Mouse (Mus musculus) hindbrain, embryonic 13.5 days (tissue): ENCODE results near the gene Adtrp. TPM values are rescaled to one million over a fixed set of nuclear protein-coding genes. Genes with fewer than 3 reads are reported as not detected.

ENCODE experiments used
- ATAC-seq: fragments of 200-750 bp; cut with Nextera tagmentation; 2 replicates; pipeline ENCODE4 v1.8.0; 2017; ENCODE audit warnings: moderate TSS enrichment; ENCODE audit not compliant: low FRiP score
- H3K27ac ChIP-seq: fragments of 300-500 bp; sonication (generic); 2 replicates; pipeline ENCODE4 v1.5.1; 2015; ENCODE audit warnings: inconsistent platforms, mild to moderate bottlenecking, moderate library complexity
- H3K27me3 ChIP-seq: fragments of 300-500 bp; sonication (generic); 2 replicates; pipeline ENCODE4 v1.6.1; 2015; ENCODE audit warnings: mild to moderate bottlenecking, inconsistent platforms
- H3K36me3 ChIP-seq: fragments of 300-500 bp; sonication (generic); 2 replicates; pipeline ENCODE4 v1.6.1; 2015; ENCODE audit warnings: mild to moderate bottlenecking, inconsistent platforms
- H3K4me1 ChIP-seq: fragments of 300-500 bp; sonication (generic); replicated peaks from 2 replicates; pipeline ENCODE4 v1.6.1; 2015; ENCODE audit warnings: inconsistent platforms
- H3K4me2 ChIP-seq: fragments of 300-500 bp; sonication (generic); 2 replicates; pipeline ENCODE4 v1.6.1; 2015; ENCODE audit warnings: inconsistent platforms, mild to moderate bottlenecking, moderate library complexity
- H3K4me3 ChIP-seq: fragments of 300-500 bp; sonication (generic); 2 replicates; pipeline ENCODE4 v1.5.1; 2015; ENCODE audit warnings: mild to moderate bottlenecking, inconsistent platforms
- H3K9ac ChIP-seq: fragments of 300-500 bp; sonication (generic); 2 replicates; pipeline ENCODE4 v1.6.1; 2015; ENCODE audit warnings: mild to moderate bottlenecking, inconsistent platforms
- H3K9me3 ChIP-seq: fragments of 300-500 bp; sonication (generic); 2 replicates; pipeline ENCODE4 v1.6.1; 2016; ENCODE audit warnings: inconsistent platforms
- WGBS: fragments of 180-500 bp; shearing (Covaris S2); methylation state at CpG from one replicate; pipeline ENCODE4 v1.1.7; 2015; 5-methylcytosine and 5-hydroxymethylcytosine counted together
- polyA plus RNA-seq: library from polyadenylated mRNA; unstranded; fragments of >200 nt; fragmentation: Nextera tagmentation; extraction: Ambion mirVana; gene quantifications from 2 replicates; pipeline ENCODE4 v1.2.1, GENCODE M21; 2015

Gene Adtrp
- 0.65 and 0.70 TPM in 2 replicates for polyA plus RNA-seq

DNA sequence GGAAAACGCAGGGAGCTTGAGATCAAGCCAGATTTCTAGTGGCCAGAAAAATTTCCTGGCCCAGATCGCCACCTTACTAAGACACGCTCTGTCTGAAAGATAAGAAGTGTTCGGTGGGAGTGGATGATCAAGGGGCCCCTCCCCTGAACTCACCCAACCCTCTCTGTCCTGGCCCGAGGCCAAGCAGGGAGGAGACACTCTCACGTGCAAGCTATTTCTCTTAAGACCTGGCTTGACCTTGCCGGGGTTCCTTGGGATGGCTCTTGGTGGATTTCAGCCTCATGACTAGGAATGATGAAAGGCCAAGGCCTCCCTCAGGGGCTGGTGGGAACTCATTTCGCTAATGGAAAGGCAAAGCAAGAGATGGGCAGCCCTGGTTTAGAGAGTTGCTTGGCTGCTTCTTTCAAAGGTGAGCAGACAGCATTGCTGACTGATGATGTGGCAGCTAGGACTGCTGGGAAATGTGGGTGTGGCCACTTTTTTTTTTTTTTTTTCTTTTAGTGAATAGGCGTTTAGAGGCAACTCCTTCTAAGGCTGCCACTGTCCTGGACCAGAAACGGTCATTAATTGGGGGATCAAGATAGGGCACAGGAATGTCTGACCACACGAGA is at the start of gene Adtrp:
Gene Adtrp (minus strand): TSS at position 169 of the 611 bp plus-strand sequence.
- H3K36me3 ChIP-seq: no peaks in the 10 kb centered on the region
- H3K4me2 ChIP-seq: no peak within 1 kb of the TSS
- ATAC-seq: no peak
- no peaks in the 10 kb centered on the region for H3K4me1 ChIP-seq
- no peak within 1 kb of the TSS for H3K9ac ChIP-seq
- no peak within 1 kb of the TSS for H3K4me3 ChIP-seq
- 86% methylated on average over 11 of the region's 11 CpGs for WGBS
- H3K27me3 ChIP-seq: no peaks in the 10 kb centered on the region
- H3K9me3 ChIP-seq: no peaks in the 10 kb centered on the region
- H3K27ac ChIP-seq: no peak within 1 kb of the TSS

DNA sequence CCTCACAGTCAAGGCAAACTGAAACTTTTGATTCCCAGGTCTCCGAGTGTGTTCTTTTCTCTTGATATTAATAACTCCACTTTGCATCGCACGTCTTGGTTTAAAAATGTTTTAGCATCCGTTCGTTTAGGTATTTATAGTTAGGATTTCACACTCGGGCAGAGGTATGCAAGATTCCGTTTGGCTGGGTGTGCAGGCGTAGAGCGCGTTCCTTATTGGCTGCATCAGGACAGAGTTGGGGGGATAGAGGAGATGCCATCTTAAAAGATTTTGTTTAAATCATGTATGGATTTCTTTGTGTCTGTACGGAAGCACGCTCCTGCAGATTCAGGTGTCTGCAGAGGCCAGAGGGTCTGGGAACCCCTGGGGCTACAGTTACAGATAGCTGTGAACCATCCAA is 44.5 kb upstream of the Adtrp start:
- no peak for ATAC-seq
- Histone ChIP-seq H3K27ac (no peak overlapping the region), H3K4me3 (no peak overlapping the region), H3K4me2 (no peak overlapping the region), H3K9ac (no peak overlapping the region), H3K4me1 (no peaks in the 10 kb centered on the region), H3K9me3 (no peaks in the 10 kb centered on the region), H3K27me3 (no peaks in the 10 kb centered on the region), H3K36me3 (no peaks in the 10 kb centered on the region)
- WGBS: 97% methylated on average over 12 of the region's 12 CpGs

DNA sequence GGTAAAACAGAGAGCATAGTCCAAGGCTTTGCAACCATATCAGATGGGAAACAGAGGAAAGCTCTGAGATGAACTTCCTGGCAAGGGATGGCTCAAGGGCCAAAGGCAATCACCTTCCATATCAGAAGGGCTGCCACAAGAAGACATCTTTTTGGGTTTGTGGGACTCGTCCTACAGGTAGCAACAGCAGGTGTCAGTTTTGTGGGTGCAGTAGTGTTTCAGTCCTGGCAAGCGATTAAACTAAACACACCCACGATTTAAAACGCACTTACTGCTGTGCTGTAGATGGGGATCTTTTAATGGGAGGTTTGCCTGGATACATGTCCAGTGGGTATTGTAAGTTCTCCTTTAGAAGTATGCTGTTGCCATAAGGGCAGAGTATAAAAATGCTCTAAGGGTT is 43.1 kb upstream of the Adtrp start:
- no peaks in the 10 kb centered on the region for H3K9me3 ChIP-seq
- H3K36me3 ChIP-seq: no peaks in the 10 kb centered on the region
- no peak overlapping the region for H3K27ac ChIP-seq
- H3K4me3 ChIP-seq: no peak overlapping the region
- no peaks in the 10 kb centered on the region for H3K4me1 ChIP-seq
- no peak overlapping the region for H3K4me2 ChIP-seq
- no peaks in the 10 kb centered on the region for H3K27me3 ChIP-seq
- no peak for ATAC-seq
- 88% methylated on average over 4 of the region's 4 CpGs for WGBS
- H3K9ac ChIP-seq: no peak overlapping the region

DNA sequence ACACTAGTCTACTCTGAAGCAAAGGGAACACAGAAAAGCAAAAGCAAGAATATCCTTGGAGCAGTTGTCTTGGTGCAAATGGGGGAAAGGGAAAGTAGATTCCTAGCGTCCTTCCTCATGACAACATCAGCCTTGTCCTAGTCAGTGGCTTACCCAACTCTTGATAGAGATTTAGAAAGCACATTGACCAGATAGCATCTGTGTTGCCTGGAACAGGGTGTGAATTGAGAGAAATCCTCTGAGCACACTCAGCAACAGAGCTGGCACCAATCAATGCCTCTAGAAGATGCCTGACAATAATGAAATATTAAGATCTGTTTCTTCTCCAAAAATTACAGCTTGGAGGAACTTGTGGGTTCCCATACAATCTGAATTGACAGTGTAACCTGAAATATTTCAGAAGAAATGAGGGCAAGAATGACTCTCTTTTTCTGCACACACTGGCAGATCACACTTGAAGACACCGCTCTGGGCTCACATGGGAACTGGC is 42.7 kb upstream of the Adtrp start:
- H3K36me3 ChIP-seq: no peaks in the 10 kb centered on the region
- 92% methylated on average over 2 of the region's 2 CpGs for WGBS
- H3K9me3 ChIP-seq: no peaks in the 10 kb centered on the region
- H3K27ac ChIP-seq: no peak overlapping the region
- no peaks in the 10 kb centered on the region for H3K4me1 ChIP-seq
- ATAC-seq: no peak
- no peak overlapping the region for H3K9ac ChIP-seq
- H3K27me3 ChIP-seq: no peaks in the 10 kb centered on the region
- H3K4me2 ChIP-seq: no peak overlapping the region
- H3K4me3 ChIP-seq: no peak overlapping the region

DNA sequence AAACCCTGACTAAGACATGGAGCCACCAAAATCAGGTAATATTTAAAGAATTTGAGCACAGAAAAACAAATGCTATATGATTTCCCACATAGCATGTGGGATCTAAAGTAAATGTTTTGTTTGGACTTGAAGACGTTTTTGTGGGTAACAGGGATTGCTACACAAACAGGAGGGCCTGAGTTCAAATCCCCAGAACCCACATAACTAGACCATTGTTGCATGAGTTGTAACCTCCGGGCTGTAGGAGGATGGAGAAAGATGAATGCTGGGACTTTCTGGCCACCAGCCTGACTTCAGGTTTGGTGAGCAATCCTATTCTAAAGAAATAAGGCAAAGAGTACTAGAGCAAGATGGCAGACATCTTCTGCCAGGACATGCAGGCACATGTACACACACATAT is 41.2 kb upstream of the Adtrp start:
- Histone ChIP-seq H3K9ac (no peak overlapping the region), H3K4me3 (no peak overlapping the region), H3K36me3 (no peaks in the 10 kb centered on the region), H3K4me2 (no peak overlapping the region), H3K4me1 (no peaks in the 10 kb centered on the region), H3K9me3 (no peaks in the 10 kb centered on the region), H3K27ac (no peak overlapping the region), H3K27me3 (no peaks in the 10 kb centered on the region)
- WGBS: 86% methylated on average over 2 of the region's 2 CpGs
- no peak for ATAC-seq

DNA sequence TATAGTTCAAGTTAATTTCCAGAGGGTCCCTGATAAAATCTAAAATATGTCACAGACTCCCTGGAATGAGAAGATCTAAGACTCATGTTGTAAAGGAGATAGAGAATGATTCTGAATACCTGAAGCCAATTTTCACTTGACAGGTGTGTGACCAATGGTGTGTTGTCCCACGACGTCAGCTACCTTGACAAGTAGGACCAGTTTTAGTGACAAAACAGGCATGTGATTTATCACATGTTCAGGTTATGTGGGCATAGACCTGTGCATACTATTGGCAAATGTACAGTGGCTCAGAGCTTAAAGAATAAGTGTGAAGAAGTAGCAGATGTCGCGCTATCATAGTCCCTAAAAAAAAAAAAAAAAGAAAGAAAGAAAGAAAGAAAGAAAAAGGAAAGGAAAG is 38.6 kb upstream of the Adtrp start:
- 94% methylated on average over 4 of the region's 4 CpGs for WGBS
- ATAC-seq: no peak
- no peak overlapping the region for H3K4me3 ChIP-seq
- H3K36me3 ChIP-seq: no peaks in the 10 kb centered on the region
- no peaks in the 10 kb centered on the region for H3K9me3 ChIP-seq
- no peaks in the 10 kb centered on the region for H3K4me1 ChIP-seq
- H3K4me2 ChIP-seq: no peak overlapping the region
- no peak overlapping the region for H3K9ac ChIP-seq
- no peaks in the 10 kb centered on the region for H3K27me3 ChIP-seq
- no peak overlapping the region for H3K27ac ChIP-seq

DNA sequence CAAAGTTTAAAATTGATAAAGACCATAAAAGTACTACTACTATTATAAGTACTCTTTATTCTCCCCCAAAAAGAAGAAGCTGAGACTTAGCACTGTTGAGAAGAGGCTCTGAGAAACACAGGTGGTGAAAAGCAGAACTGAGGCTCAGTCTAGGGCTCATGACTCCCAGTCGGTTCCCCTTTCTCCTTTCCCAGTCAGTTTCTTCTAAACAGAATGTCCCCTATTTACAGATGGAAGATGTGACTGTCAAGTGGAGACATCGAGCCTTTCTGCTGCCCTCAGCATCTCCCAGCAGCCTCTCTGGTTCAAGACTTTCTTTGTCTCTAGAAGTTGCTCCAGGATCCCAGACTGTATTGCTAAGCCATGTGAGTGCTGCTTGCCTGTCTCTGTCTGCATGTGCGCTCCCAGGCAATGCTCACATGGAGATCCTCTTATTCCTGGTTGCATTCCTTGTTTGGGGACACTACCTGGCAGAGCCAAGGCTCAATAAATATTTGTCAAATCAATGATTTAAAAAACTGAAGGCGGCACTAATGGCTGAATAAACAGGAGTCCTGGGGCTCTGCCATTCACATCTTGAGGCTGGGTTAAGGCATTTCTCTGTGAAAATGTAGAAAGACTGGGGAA is 36.3 kb upstream of the Adtrp start:
- no peaks in the 10 kb centered on the region for H3K27me3 ChIP-seq
- WGBS: 81% methylated on average over 4 of the region's 4 CpGs
- H3K9ac ChIP-seq: no peak overlapping the region
- H3K9me3 ChIP-seq: no peaks in the 10 kb centered on the region
- no peak overlapping the region for H3K4me3 ChIP-seq
- no peaks in the 10 kb centered on the region for H3K36me3 ChIP-seq
- ATAC-seq: no peak
- H3K4me1 ChIP-seq: no peaks in the 10 kb centered on the region
- H3K27ac ChIP-seq: no peak overlapping the region
- H3K4me2 ChIP-seq: no peak overlapping the region

DNA sequence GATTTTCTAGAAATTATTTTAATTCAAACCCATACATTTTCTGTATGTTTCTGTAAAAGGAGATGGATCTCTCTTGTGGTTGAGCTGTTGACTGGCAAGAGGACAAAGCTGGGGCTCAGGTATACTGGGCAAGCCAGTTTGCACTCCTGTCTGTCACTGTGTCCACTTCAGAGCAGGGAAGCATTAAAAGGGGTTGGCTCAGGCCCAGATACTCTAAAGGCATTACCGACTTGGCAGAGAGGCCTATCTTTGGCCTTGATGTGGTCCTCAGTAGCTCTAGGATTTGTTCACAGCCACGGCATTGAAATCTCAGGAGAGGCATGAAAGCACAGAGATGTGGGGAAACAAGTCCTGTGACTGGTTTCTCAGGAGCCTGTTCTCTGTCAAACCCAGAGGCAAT is 33.7 kb upstream of the Adtrp start:
- Histone ChIP-seq H3K4me3 (no peak overlapping the region), H3K9me3 (no peaks in the 10 kb centered on the region), H3K4me1 (no peaks in the 10 kb centered on the region), H3K27me3 (no peaks in the 10 kb centered on the region), H3K9ac (no peak overlapping the region), H3K27ac (no peak overlapping the region), H3K36me3 (no peaks in the 10 kb centered on the region), H3K4me2 (no peak overlapping the region)
- no peak for ATAC-seq
- WGBS: 91% methylated on average over 2 of the region's 2 CpGs

DNA sequence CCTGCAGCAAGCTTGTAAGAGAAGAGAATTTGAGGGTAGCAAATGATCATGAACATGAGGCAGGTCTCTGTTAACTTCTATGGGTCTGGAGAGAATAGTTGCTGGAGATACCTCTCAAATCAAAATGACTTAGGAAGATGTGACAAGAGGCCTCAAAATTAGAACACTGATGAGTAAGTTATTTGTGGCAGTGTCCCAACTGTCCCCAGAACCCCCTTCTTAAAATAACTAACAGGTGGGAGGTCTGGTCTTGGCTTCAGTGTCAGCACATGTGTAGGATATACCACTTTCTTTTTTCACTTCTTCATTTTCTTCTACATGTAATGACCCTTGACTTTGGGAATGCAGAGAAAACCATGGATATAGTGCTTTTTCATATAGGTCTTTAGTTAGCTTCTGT is 33.0 kb upstream of the Adtrp start:
- H3K27ac ChIP-seq: no peak overlapping the region
- no peaks in the 10 kb centered on the region for H3K36me3 ChIP-seq
- H3K27me3 ChIP-seq: no peaks in the 10 kb centered on the region
- no peak overlapping the region for H3K9ac ChIP-seq
- no peaks in the 10 kb centered on the region for H3K9me3 ChIP-seq
- no peak overlapping the region for H3K4me2 ChIP-seq
- no peaks in the 10 kb centered on the region for H3K4me1 ChIP-seq
- no peak for ATAC-seq
- no peak overlapping the region for H3K4me3 ChIP-seq

DNA sequence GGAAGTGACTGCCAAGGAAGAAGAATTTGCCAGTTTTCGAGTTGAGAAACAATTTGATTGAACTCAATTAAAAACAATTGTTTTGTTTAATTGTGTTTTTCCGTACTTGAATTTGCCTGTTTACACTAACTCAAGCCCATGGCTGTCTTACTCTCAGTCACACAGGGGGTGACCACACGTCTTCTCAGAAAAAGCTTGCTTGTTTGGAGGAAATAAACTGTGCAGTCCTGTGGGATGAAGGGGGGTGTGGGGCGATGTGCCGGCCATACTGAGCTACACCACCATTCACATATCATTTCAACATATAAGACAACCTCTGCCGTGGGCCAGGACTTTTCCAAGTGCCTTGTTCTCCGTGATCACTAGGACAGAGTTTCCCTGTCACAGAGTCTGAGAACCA is 25.2 kb upstream of the Adtrp start:
- no peaks in the 10 kb centered on the region for H3K36me3 ChIP-seq
- no peak overlapping the region for H3K9ac ChIP-seq
- no peaks in the 10 kb centered on the region for H3K9me3 ChIP-seq
- H3K27ac ChIP-seq: no peak overlapping the region
- H3K27me3 ChIP-seq: no peaks in the 10 kb centered on the region
- H3K4me3 ChIP-seq: no peak overlapping the region
- ATAC-seq: no peak
- no peak overlapping the region for H3K4me2 ChIP-seq
- H3K4me1 ChIP-seq: no peaks in the 10 kb centered on the region
- WGBS: 81% methylated on average over 7 of the region's 7 CpGs

DNA sequence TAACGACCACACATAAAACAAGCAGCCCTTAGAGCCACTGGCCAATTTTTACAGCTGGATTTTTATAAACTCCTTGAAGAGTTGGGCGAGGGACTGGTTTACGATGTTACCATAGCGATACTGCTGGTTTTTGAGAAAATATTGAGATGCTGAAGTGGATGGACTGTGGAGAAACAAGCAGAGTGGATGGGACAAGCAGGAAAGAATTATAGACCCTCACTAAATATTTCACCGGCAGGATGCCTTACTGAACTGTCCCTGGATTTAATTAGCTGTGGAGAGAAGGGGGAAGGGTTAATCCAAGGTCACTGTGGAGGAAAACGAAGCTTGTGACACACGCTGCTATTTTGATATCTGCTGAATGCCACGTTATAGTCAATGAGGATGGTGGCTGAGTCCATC is 24.7 kb upstream of the Adtrp start:
- no peak for ATAC-seq
- H3K9ac ChIP-seq: no peak overlapping the region
- WGBS: 60% methylated on average over 8 of the region's 8 CpGs

DNA sequence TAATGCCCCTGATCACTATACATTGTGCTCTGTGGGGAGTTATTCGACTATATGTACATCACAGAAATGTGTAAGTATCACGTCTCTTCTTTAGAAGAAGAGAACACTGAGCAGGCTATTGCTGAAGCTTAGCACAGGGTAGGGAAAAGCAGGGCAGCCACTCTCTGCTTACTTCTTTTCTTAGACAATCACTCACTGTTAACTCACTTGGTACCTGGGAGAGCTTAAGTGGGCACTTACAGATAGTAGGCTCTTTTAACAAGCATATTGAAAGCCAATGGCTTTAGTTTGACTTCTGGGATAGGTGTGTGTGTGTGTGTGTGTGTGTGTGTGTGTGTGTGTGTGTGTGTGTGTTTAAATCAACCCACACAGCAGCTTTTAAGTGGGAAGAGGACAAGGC is 20.0 kb upstream of the Adtrp start:
- no peaks in the 10 kb centered on the region for H3K9me3 ChIP-seq
- WGBS: 85% methylated on average over 2 of the region's 2 CpGs
- no peak overlapping the region for H3K9ac ChIP-seq
- no peaks in the 10 kb centered on the region for H3K4me1 ChIP-seq
- no peaks in the 10 kb centered on the region for H3K27me3 ChIP-seq
- no peak overlapping the region for H3K27ac ChIP-seq
- H3K36me3 ChIP-seq: no peaks in the 10 kb centered on the region
- no peak overlapping the region for H3K4me2 ChIP-seq
- H3K4me3 ChIP-seq: no peak overlapping the region
- no peak for ATAC-seq

More for the DNA sequence above, 24.7 kb upstream of the Adtrp start:
- H3K9me3 ChIP-seq: no peaks in the 10 kb centered on the region
- H3K27me3 ChIP-seq: no peaks in the 10 kb centered on the region
- no peak overlapping the region for H3K27ac ChIP-seq
- H3K4me2 ChIP-seq: no peak overlapping the region
- no peak overlapping the region for H3K4me3 ChIP-seq
- no peaks in the 10 kb centered on the region for H3K36me3 ChIP-seq
- no peaks in the 10 kb centered on the region for H3K4me1 ChIP-seq

DNA sequence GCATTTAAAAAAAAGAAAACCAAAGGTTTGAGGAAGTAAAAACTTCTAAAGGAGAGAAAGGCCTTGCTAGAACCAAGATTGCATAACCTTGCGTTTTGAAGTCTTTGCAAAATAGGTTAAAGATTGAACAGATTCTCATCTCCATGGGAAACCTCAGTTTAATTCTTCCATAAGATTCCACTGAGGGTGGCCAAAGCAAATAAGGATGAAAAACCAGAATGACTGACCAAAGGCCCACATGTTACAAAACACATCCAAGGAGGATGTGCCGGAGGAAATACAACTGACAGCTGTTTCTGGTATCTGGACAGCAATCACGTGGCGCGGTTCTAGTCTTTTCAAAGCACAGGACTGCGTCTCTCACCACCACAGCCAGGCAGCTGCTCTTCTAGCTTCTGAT is 18.1 kb upstream of the Adtrp start:
- 87% methylated on average over 6 of the region's 6 CpGs for WGBS
- H3K9ac ChIP-seq: no peak overlapping the region
- no peaks in the 10 kb centered on the region for H3K27me3 ChIP-seq
- H3K36me3 ChIP-seq: no peaks in the 10 kb centered on the region
- no peak overlapping the region for H3K4me2 ChIP-seq
- no peaks in the 10 kb centered on the region for H3K4me1 ChIP-seq
- no peaks in the 10 kb centered on the region for H3K9me3 ChIP-seq
- no peak for ATAC-seq
- H3K27ac ChIP-seq: no peak overlapping the region
- no peak overlapping the region for H3K4me3 ChIP-seq
